ENCODE assay signal across 8 mouse cellular contexts in the genomic region with DNA sequence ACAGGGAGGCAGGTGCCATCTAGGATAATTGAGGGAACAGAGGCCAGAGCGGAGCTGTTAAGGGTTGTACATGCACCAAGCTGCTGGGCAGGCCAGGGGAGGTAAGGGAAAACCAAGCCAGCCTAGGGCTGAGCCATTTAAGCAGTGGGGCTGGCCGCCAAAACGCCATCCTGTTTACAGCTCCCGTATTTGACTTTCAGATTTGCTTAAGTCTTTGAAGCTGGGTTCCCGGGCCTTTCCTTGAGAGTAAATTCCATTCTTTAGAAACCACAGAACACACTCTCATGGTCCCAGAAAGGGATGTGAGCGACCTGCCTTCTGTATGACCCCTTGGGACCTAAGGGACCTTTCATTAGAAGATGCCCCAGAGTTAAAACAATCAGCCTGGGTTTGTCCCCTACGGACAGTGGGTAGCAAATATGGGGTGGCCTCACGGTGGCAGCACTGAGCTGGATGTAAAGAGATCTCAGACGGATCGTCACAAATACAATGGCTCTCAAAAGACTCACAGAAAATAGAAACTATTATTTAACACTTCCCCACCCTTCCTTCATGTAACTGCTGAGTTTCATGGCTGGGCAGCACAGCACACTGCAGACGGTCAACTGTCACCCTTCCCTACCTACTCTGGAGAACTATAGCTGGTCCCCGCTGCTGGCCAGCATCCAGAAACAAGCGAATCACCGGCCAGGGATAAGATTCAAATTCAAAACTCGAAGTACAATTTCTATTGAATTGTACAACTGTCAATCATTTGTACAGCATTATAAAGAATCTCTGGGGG. TPM values are rescaled to one million over a fixed set of nuclear protein-coding genes. Genes with fewer than 3 reads are reported as not detected.
A peak's percentile ranks its signal among the peaks of the same experiment; 100 is the strongest.
DNase-seq lines count a peak whose midpoint lies in the region; ATAC-seq lines count a peak whose summit lies in the region.

No protein-coding gene starts in this region.

- no peaks in the 10 kb centered on the region for H3K9me3 ChIP-seq in hindbrain, embryonic 16.5 days (ENCODE audit: control insufficient read depth, low read length)

- H3K4me1 ChIP-seq in hindbrain, embryonic 16.5 days (ENCODE audit: control insufficient read depth, insufficient read depth, low read depth, low read length) = peaks cover 10% of the 10 kb centered on the region

- WGBS in hindbrain, embryonic 16.5 days = 20% methylated on average over 15 of the region's 15 CpGs

- H3K4me2 ChIP-seq in hindbrain, embryonic 16.5 days (ENCODE audit: low read length) = peak overlapping the region; percentile 42

- no peak overlapping the region for H3K9ac ChIP-seq in hindbrain, embryonic 16.5 days (ENCODE audit: low read depth, low read length)

- peak; percentile 38 for DNase-seq in WW6 (ENCODE audit: low read depth, low spot score)
- peak; percentile 61 for DNase-seq in cerebellum, adult 9-10 months
- DNase-seq in frontal cortex, adult 2 months (ENCODE audit: extremely low spot score in 1 of 2, low spot score in 1 of 2) = peak; percentile 53 to 89
- DNase-seq in left cerebral cortex, adult 18-20 months (ENCODE audit: low spot score in 2 of 2) = peak; percentile 86 to 91
- peak; percentile 73 for DNase-seq in mesoderm, embryonic 11.5 days (ENCODE audit: low read depth, low spot score)
- DNase-seq in spleen, adult 12 weeks (ENCODE audit: low spot score) = peak; percentile 9

- no peaks in the 10 kb centered on the region for H3K27me3 ChIP-seq in hindbrain, embryonic 16.5 days (replicated peaks; ENCODE audit: control insufficient read depth, insufficient read depth, low read length)

- peak; percentile 75 for ATAC-seq in hindbrain, embryonic 16.5 days
- no peak for ATAC-seq in inflammation-experienced regulatory T-cells, adult 6 months

- H3K36me3 ChIP-seq in hindbrain, embryonic 16.5 days (ENCODE audit: control insufficient read depth, insufficient read depth, low read length) = no peaks in the 10 kb centered on the region

- peak overlapping the region; percentile 51; the same call in 1 of the 2 replicates for H3K27ac ChIP-seq in hindbrain, embryonic 16.5 days (ENCODE audit: low read depth, low read length)

- peak overlapping the region; percentile 23; the same call in 1 of the 2 replicates for H3K4me3 ChIP-seq in hindbrain, embryonic 16.5 days (ENCODE audit: low read length)

RNA-seq across cellular contexts. Expression of a gene that starts 2.0 kb away (rescaled TPM):
- 0.66 and 0.84 TPM in 2 replicates for polyA plus RNA-seq in frontal cortex, adult 2 months (2012; rRNA removed)
- polyA plus RNA-seq in hindbrain, embryonic 16.5 days (2015; fragmentation: Nextera tagmentation; extraction: Ambion mirVana) = 0.15 and 0.56 TPM in 2 replicates
- total RNA-seq in left cerebral cortex, adult 18-20 months (2021) = under 1 TPM; 0.21 to 0.37 TPM
- not detected for polyA plus RNA-seq in inflammation-experienced regulatory T-cells, adult 6 months (2017; shearing (Covaris generic))

RNA-seq across cellular contexts. Expression of a gene that starts 44.5 kb away (rescaled TPM):
- polyA plus RNA-seq in frontal cortex, adult 2 months (2012; rRNA removed) = not detected in 2 replicates
- polyA plus RNA-seq in hindbrain, embryonic 16.5 days (2015; fragmentation: Nextera tagmentation; extraction: Ambion mirVana) = not detected in 2 replicates
- not detected for total RNA-seq in left cerebral cortex, adult 18-20 months (2021)
- polyA plus RNA-seq in inflammation-experienced regulatory T-cells, adult 6 months (2017; shearing (Covaris generic)) = not detected

Comparison
In these comparisons a context has a peak if more than half of its experiments do, and no peak if none do; other contexts are left out.
1. DNase-seq: peak in every context shown above with its lines; median percentile 88 in left cerebral cortex, adult 18-20 months; 73 in mesoderm, embryonic 11.5 days; 71 in frontal cortex, adult 2 months; 61 in cerebellum, adult 9-10 months; 38 in WW6; 9 in spleen, adult 12 weeks.